Mouse (Mus musculus) embryonic facial prominence, embryonic 10.5 days (tissue): Measurements from ENCODE around the gene Tet2. TPM values are rescaled to one million over a fixed set of nuclear protein-coding genes. Genes with fewer than 3 reads are reported as not detected.

Source experiments
- DNase-seq: peaks from one replicate; pipeline ENCODE4 v3.0.0-alpha.2; 2017; ENCODE audit warnings: low spot score
- H3K27ac ChIP-seq: fragments of 300-500 bp; sonication (generic); replicated peaks from 2 replicates; pipeline ENCODE4 v1.5.1; 2016; ENCODE audit warnings: mild to moderate bottlenecking
- H3K27me3 ChIP-seq: fragments of 300-500 bp; sonication (generic); replicated peaks from 2 replicates; pipeline ENCODE4 v1.6.1; 2016; ENCODE audit warnings: low read depth, mild to moderate bottlenecking; ENCODE audit not compliant: poor library complexity, severe bottlenecking
- H3K36me3 ChIP-seq: fragments of 300-500 bp; sonication (generic); replicated peaks from 2 replicates; pipeline ENCODE4 v1.6.1; 2016; ENCODE audit warnings: mild to moderate bottlenecking, moderate library complexity
- H3K4me1 ChIP-seq: fragments of 300-500 bp; sonication (generic); 2 replicates; pipeline ENCODE4 v1.6.1; 2016
- H3K4me3 ChIP-seq: fragments of 300-500 bp; sonication (generic); 2 replicates; pipeline ENCODE4 v1.5.1; 2016; ENCODE audit warnings: mild to moderate bottlenecking, moderate library complexity
- H3K9me3 ChIP-seq: fragments of 300-500 bp; sonication (generic); 2 replicates; pipeline ENCODE4 v1.6.1; 2016; ENCODE audit warnings: mild to moderate bottlenecking
- WGBS: fragments of 180-500 bp; shearing (Covaris S2); methylation state at CpG from one replicate; pipeline ENCODE4 v1.1.7; 2016; 5-methylcytosine and 5-hydroxymethylcytosine counted together
- polyA plus RNA-seq: library from polyadenylated mRNA; unstranded; fragments of >200 nt; fragmentation: Nextera tagmentation; extraction: Ambion mirVana; gene quantifications from 2 replicates; pipeline ENCODE4 v1.2.1, GENCODE M21; 2016

Gene Tet2
- polyA plus RNA-seq, 1 experiment from 2014 or later = 19.0 TPM

GRCm38 (mm10) chr3:133510368-133510767 lies 34.6 kb downstream of the Tet2 start:
- no peaks in the 10 kb centered on the region for H3K27me3 ChIP-seq
- WGBS = 88% methylated on average over 4 of the region's 4 CpGs
- no peak for DNase-seq
- no peak overlapping the region for H3K4me3 ChIP-seq
- H3K27ac ChIP-seq = no peak overlapping the region
- no peaks in the 10 kb centered on the region for H3K9me3 ChIP-seq
- H3K4me1 ChIP-seq = no peaks in the 10 kb centered on the region
- peaks cover 74% of the 10 kb centered on the region for H3K36me3 ChIP-seq

DNA sequence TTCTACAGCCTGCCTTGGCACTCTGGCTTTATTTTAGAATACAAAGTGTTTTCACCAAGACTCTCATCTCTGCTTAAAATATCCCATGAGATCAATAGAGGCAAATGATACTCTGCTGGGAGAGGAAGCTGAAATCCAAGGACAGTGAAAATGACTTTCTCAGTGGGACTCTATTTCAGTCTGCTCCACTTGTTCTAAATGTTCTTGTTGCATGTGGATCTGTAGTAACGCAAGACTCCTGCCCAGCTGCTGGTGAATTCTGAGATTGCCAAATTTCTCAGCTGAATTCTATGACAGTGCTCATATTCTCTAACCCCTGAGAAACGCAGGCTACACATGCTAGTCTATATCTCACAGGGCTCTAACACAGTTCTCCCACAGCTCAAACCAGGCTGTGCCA lies 35.1 kb downstream of the Tet2 start:
- DNase-seq = no peak
- WGBS = 96% methylated on average over 2 of the region's 2 CpGs

DNA sequence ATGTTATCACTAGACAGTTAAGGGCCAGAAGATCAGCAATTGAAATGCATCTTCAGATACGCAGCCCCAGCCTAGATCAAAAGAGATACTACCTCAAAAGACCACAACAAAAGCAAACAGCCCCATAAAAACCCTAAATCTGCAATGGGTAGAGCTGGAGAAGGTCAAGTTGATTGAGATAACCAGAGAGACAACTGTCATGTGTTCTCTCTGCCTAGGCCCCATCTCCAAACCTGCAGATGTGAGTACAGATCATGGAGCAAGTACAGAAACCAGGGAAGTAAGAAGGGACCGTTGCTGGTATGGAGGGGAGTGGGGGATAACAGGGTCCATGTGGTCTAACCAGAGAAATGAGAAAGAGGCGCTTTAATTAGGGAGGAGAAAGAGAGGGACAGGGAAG lies 36.1 kb downstream of the Tet2 start:
- 93% methylated on average over 3 of the region's 3 CpGs for WGBS
- H3K9me3 ChIP-seq = no peaks in the 10 kb centered on the region
- H3K27ac ChIP-seq = no peak overlapping the region
- no peaks in the 10 kb centered on the region for H3K4me1 ChIP-seq
- H3K27me3 ChIP-seq = no peaks in the 10 kb centered on the region
- H3K4me3 ChIP-seq = no peak overlapping the region
- DNase-seq = no peak
- peaks cover 60% of the 10 kb centered on the region for H3K36me3 ChIP-seq

More for the DNA sequence above, 35.1 kb downstream of the Tet2 start:
- Histone ChIP-seq H3K27ac (no peak overlapping the region), H3K36me3 (peaks cover 69% of the 10 kb centered on the region), H3K9me3 (no peaks in the 10 kb centered on the region), H3K27me3 (no peaks in the 10 kb centered on the region), H3K4me1 (no peaks in the 10 kb centered on the region), H3K4me3 (no peak overlapping the region)

DNA sequence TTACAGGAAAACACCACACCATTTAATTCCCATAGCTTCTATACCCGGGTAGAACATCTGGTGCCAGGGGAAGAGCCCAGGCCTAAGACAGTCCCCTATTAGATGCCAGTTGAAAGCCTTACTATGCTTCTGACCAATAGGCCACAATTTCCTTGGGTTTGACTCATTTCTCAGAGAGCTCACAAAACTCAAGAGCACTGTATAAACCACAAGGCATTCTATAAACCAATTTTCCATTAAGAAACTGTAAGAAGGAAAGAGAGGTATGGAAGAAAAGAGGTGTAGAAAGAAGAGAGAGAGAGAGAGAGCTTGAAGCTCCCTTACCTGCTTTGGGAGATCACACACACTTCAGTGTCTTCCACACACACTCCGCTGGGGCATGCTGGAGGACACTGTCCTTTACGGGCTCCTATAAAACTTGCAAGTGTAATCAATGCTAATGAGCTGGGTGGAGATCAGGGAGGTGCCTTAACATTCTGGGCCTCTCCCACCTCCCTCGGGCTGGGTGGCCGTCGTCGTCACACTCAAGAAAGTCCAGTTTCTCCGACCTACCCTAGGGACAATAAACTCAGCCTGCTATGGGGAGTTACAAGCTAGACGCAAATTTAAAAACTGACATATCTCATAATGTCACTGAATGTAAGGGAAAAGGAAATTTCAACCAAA lies 38.5 kb downstream of the Tet2 start:
- H3K27me3 ChIP-seq = no peaks in the 10 kb centered on the region
- H3K27ac ChIP-seq = no peak overlapping the region
- WGBS = 87% methylated on average over 9 of the region's 9 CpGs
- H3K36me3 ChIP-seq = peaks cover 35% of the 10 kb centered on the region
- H3K4me3 ChIP-seq = no peak overlapping the region
- no peaks in the 10 kb centered on the region for H3K4me1 ChIP-seq
- no peaks in the 10 kb centered on the region for H3K9me3 ChIP-seq
- no peak for DNase-seq

- peaks cover 4% of the 10 kb centered on the region for H3K9me3 ChIP-seq
- DNase-seq = no peak
- no peaks in the 10 kb centered on the region for H3K4me1 ChIP-seq
- 91% methylated on average over 7 of the region's 7 CpGs for WGBS
- no peak overlapping the region for H3K27ac ChIP-seq
- no peak overlapping the region for H3K4me3 ChIP-seq
- no peaks in the 10 kb centered on the region for H3K27me3 ChIP-seq
- peaks cover 13% of the 10 kb centered on the region for H3K36me3 ChIP-seq
Observed at GRCm38 (mm10) chr3:133496953-133497352, 48.0 kb downstream of the Tet2 start.

DNA sequence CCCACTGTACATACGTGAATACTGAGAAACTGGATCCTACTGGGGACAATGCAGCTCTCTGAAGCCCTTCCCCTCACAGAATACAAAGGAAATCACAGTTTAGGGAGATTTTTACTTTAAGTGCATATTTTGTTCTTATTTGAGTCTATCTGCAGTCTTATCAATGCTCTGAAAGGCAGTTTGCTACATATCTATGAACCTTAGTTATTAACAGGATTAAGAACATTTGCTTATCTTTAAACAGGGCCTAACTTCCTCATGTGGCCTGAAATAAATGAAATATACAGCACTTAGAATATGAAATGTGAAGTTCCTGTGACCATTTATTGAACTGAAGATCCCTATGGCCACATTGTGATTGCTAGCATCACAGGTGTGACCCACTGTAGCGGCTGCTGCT lies 53.6 kb downstream of the Tet2 start:
- Histone ChIP-seq H3K4me1 (no peaks in the 10 kb centered on the region), H3K27me3 (no peaks in the 10 kb centered on the region), H3K36me3 (peaks cover 41% of the 10 kb centered on the region), H3K9me3 (peaks cover 4% of the 10 kb centered on the region), H3K27ac (no peak overlapping the region), H3K4me3 (no peak overlapping the region)
- DNase-seq = no peak
- WGBS = 86% methylated on average over 2 of the region's 2 CpGs

GRCm38 (mm10) chr3:133488022-133488725 lies 56.8 kb downstream of the Tet2 start:
- no peaks in the 10 kb centered on the region for H3K27me3 ChIP-seq
- DNase-seq = no peak
- 89% methylated on average over 13 of the region's 13 CpGs for WGBS
- no peak overlapping the region for H3K4me3 ChIP-seq
- no peaks in the 10 kb centered on the region for H3K4me1 ChIP-seq
- H3K27ac ChIP-seq = no peak overlapping the region
- H3K36me3 ChIP-seq = peaks cover 54% of the 10 kb centered on the region
- no peaks in the 10 kb centered on the region for H3K9me3 ChIP-seq

GRCm38 (mm10) chr3:133482887-133483286 lies 62.1 kb downstream of the Tet2 start:
- Histone ChIP-seq H3K9me3 (no peaks in the 10 kb centered on the region), H3K4me1 (no peaks in the 10 kb centered on the region), H3K27me3 (no peaks in the 10 kb centered on the region), H3K36me3 (peaks cover 83% of the 10 kb centered on the region), H3K4me3 (no peak overlapping the region), H3K27ac (no peak overlapping the region)
- DNase-seq = no peak
- WGBS = 96% methylated on average over 1 of the region's 1 CpGs

- 91% methylated on average over 3 of the region's 3 CpGs for WGBS
- no peaks in the 10 kb centered on the region for H3K4me1 ChIP-seq
- H3K27me3 ChIP-seq = no peaks in the 10 kb centered on the region
- H3K27ac ChIP-seq = no peak overlapping the region
- no peaks in the 10 kb centered on the region for H3K9me3 ChIP-seq
- H3K36me3 ChIP-seq = peaks cover 69% of the 10 kb centered on the region
- no peak overlapping the region for H3K4me3 ChIP-seq
- DNase-seq = no peak
Observed at GRCm38 (mm10) chr3:133478987-133479386, 66.0 kb downstream of the Tet2 start.

- Histone ChIP-seq H3K9me3 (no peaks in the 10 kb centered on the region), H3K4me1 (no peaks in the 10 kb centered on the region), H3K27me3 (no peaks in the 10 kb centered on the region), H3K27ac (no peak overlapping the region), H3K36me3 (peaks cover 69% of the 10 kb centered on the region), H3K4me3 (no peak overlapping the region)
- no peak for DNase-seq
- 84% methylated on average over 1 of the region's 1 CpGs for WGBS
Observed at GRCm38 (mm10) chr3:133473781-133474180, 71.2 kb downstream of the Tet2 start.

DNA sequence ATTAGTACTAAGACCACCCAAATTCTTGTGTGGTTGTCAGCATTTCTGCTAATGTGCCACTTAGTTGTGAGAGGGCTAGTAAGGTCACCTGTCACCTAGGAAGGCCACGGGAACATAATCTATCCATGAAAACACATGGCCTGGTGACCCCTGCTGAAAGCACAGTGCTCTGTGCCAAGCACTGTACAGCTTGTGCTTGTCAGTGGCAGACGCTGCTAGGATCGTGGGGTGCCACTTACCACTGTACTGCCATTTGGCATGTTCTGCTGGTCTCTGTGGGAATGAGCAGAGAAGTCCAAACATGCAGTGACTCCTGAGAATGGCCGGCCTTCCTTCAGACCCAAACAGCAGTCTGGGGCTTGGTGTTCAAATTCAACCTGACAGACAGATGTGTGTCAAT lies 73.8 kb downstream of the Tet2 start:
- no peaks in the 10 kb centered on the region for H3K4me1 ChIP-seq
- DNase-seq = no peak
- WGBS = 94% methylated on average over 4 of the region's 4 CpGs
- peaks cover 79% of the 10 kb centered on the region for H3K36me3 ChIP-seq
- no peaks in the 10 kb centered on the region for H3K9me3 ChIP-seq
- H3K4me3 ChIP-seq = no peak overlapping the region
- H3K27me3 ChIP-seq = no peaks in the 10 kb centered on the region
- H3K27ac ChIP-seq = no peak overlapping the region

DNA sequence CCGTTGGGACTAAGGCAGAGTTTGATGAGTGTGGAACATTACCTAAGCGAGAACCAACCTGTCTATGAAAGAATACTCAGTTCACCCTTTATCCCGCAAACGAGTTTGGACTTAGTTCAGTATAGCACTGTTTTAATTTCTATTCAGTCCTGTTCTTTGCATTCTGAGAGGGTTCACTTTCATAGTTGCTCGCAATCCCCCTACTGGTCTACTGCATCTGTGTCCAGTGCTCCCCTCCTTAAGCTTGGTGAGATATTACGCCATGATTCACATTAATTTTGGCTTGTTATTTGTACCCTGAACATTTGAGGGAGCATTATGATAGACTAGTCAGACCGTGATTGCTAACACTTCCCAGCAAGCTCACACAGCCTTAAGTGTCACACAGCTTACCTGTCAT lies 76.1 kb downstream of the Tet2 start:
- no peak overlapping the region for H3K4me3 ChIP-seq
- H3K36me3 ChIP-seq = peaks cover 72% of the 10 kb centered on the region
- 95% methylated on average over 7 of the region's 7 CpGs for WGBS
- H3K27ac ChIP-seq = no peak overlapping the region
- H3K9me3 ChIP-seq = no peaks in the 10 kb centered on the region
- no peak for DNase-seq
- no peaks in the 10 kb centered on the region for H3K27me3 ChIP-seq
- H3K4me1 ChIP-seq = no peaks in the 10 kb centered on the region

DNA sequence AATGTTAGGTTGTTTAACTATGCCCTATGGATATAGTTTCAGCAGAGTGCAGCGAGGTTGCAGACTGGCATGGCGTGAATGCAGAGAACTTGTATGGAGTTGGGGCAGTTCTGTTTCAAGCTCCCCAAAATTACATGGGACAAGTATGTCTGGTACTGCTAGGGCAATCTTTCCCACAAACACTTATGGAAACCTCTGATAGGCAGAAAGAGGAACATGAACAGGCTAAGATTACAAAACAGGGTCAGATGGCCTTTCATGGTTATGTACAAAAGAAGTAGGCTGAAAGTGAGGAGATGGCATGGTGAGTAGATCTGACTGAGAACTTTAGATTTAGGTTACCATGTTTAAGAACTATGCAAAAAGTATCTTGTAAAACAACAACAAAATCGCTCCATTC lies 81.7 kb downstream of the Tet2 start:
- H3K4me1 ChIP-seq = no peaks in the 10 kb centered on the region
- no peak for DNase-seq
- WGBS = 94% methylated on average over 3 of the region's 3 CpGs
- H3K36me3 ChIP-seq = peaks cover 50% of the 10 kb centered on the region
- H3K4me3 ChIP-seq = no peak overlapping the region
- no peaks in the 10 kb centered on the region for H3K27me3 ChIP-seq
- H3K9me3 ChIP-seq = no peaks in the 10 kb centered on the region
- no peak overlapping the region for H3K27ac ChIP-seq
